Mouse (Mus musculus): Measurements from ENCODE around the gene Elf3. TPM values are rescaled to one million over a fixed set of nuclear protein-coding genes. Genes with fewer than 3 reads are reported as not detected.

The Elf3 gene
- total RNA-seq (2021): under 1 TPM in 1 of 2 experiments, not detected in 1; 0.26 TPM
- long read RNA-seq, experiment 1: 0 reads
- long read RNA-seq, experiment 2: 0 reads

- peak in 1 of 2 experiments; percentile 33 for DNase-seq
These were observed at the start of gene Elf3 for GRCm38 (mm10) chr1:135258380-135259127. Gene Elf3, minus strand, starts transcription at chr1:135258568.

DNA sequence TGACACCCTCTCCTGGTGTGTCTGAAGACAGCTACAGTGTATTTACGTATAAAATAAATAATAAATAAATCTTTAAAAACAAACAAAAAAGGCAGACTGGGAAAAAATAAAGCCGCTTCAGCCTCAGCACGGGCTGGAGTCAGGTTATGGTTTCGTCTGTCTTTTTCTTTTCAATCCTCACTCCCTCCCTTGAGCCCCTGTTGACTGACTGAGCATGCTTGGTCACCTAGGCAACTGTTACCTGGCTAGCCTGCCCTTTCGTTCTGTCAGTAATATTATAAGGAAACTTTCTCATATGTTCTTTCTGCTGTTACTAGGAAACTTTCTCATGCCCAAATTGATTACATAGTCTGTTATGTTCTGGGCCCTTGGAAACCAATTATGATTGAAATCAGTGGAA is 32.5 kb upstream of the Elf3 start:
- intact Hi-C loops (cut with DNase I): no loop called here

More at GRCm38 (mm10) chr1:135258380-135259127, at the start of gene Elf3:
- intact Hi-C loops (cut with DNase I): loop anchor here (1.0 to 2.0 kb wide), 3 partner anchors 24 to 110 kb away; no protein-coding TSS in a partner anchor

DNA sequence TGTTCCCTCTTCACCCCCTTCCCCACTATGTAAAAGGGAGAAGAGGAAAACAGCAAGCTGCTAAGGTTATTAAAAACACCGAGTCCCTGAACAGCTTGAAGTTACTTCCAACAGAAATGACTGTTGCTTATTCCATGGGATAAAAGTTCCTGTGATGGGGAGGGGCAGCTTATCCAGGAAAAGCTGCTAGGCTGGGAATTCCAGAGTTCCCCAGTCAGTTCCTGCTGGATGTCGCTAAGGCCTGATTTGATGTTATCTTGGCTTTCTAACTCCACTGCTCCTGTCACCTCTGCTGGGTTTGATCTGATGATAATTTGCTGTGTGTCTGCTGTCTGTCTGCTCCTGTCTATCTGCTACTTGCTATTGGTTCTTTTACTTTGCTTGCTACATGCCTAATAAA is 27.9 kb upstream of the Elf3 start:
- DNase-seq: no peak
- intact Hi-C loops (cut with DNase I): loop anchor here (2.0 to 10.0 kb wide), 2 partner anchors 26 to 322 kb away; partner anchors contain the start of genes Timm17a and Ube2t

More for the DNA sequence above, 32.5 kb upstream of the Elf3 start:
- DNase-seq: no peak

DNA sequence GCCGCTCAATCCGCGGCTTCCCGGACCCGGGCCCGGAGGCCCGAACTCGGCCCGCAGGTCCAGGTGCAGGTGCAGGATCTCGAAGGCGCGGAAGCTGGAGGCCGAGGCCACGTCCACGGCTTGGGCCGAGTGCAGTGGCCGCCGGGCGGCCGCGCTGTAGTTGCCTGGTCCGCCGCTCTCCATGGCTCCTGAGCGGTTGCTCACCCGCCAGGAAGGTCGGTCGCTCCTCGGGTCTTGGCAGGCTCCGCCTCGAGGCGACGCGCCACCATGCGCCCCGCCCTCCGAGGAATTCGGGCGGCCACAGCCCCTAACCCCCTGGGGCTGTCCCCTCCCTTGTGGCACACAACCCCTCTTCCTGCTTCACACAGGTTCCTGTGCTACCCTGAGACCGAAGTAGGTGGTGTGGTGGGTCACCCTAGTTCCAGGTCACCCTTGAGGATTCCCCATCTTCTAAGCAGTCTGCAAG is 25.5 kb upstream of the Elf3 start, which contains the start of gene Rnpep:
TSS of gene Rnpep (minus strand) at position 259 of the 466 bp plus-strand sequence.
- DNase-seq: peak; percentile 77 to 79
- intact Hi-C loops (cut with DNase I): loop anchor here (2.0 to 10.0 kb wide), 2 partner anchors 25 to 319 kb away; partner anchors contain the start of genes Elf3 and Ube2t

- DNase-seq: peak in 1 of 2 experiments; percentile 46
- intact Hi-C loops (cut with DNase I): loop anchor here (2.0 to 10.0 kb wide), 2 partner anchors 25 to 319 kb away; partner anchors contain the start of genes Elf3 and Ube2t
These were observed 25.0 kb upstream of the Elf3 start for GRCm38 (mm10) chr1:135283287-135283825.

DNA sequence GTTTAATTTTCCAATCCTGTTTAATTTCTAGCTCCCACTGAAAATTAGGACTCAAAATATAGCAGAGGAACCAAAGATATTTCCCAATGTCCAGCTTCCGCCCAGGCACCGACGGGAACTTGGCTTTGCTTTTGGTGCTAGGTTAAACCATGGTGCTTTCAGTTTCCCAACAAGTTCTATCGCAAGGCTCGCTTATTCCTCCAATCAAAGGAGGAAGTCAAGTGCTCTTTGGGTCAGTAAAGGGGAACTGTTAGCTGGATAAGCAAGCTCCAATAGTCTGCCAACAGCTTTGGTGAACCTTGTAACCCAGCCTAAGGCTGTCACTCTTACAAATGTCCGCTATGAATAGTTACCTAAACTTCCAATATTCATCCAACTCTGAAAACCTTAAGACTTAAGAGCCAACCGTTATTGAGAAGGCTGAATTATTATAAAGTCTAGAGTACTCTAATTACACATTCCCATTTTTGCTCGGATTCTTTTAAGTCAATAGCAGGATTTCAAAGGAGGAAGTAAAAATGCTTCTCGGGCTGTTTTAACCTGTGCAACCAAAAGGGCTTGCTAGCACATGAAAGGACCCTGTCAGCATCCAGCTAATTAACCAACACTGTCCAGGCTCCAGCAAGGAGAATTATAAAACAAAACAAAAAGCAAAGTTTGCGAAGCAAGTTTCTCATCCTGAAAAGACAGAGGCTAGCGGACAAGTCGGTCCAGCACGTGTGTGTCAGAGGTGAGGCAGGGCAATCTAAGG is 24.3 kb upstream of the Elf3 start:
- intact Hi-C loops (cut with DNase I): loop anchor here (2.0 to 10.0 kb wide), 2 partner anchors 24 to 318 kb away; partner anchors contain the start of genes Elf3 and Ube2t
- peak; percentile 18 to 21 for DNase-seq

- intact Hi-C loops (cut with DNase I): loop anchor here (2.0 to 10.0 kb wide), 2 partner anchors 23 to 317 kb away; partner anchors contain the start of genes Elf3 and Ube2t
- DNase-seq: no peak
These were observed 23.5 kb upstream of the Elf3 start for GRCm38 (mm10) chr1:135281841-135282240.

DNA sequence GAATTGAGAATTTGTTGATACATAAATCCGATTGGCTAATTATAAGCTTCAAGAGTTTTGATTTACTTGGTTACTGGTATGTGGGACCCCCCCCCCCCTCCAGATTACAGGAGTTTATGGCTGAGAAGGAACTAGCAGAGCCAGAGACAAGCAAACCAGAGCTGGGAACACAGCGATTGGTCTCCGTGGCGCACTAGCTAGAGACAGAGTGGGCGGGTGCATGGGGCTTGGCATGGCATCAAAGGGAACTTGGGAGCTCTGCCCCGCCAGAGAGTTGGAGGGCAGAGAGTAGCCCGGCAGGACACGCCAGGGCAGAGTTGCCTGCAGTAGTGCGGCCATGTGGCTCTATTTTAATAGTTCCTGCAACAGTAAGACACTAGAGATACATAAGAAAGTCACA is 22.3 kb upstream of the Elf3 start:
- intact Hi-C loops (cut with DNase I): loop anchor here (10.0 kb wide), 1 partner anchor 316 kb away; the partner anchor contains the start of gene Ube2t

DNA sequence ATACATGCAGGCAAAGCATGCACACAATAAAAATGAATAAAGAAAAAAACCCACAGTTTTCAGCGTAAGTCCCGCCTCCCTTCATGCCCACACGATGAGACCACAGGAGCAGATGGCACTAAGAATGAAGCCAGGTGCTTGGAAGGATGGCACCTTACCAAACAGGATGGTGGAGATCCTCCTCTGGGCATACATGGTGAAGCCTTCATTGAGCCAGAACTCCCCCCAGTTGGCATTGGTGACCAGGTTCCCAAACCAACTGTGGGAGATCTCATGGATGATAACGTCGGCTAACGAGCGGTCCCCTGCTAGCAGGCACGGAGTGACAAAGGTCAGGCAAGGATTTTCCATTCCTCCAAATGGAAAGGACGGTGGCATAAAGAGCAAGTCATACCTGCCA is 13.0 kb upstream of the Elf3 start:
- no peak for DNase-seq
- intact Hi-C loops (cut with DNase I): no loop called here

More for the DNA sequence above, 22.3 kb upstream of the Elf3 start:
- peak; percentile 69 to 78 for DNase-seq

GRCm38 (mm10) chr1:135267663-135268446 is 9.5 kb upstream of the Elf3 start:
- intact Hi-C loops (cut with DNase I): no loop called here
- DNase-seq: no peak

DNA sequence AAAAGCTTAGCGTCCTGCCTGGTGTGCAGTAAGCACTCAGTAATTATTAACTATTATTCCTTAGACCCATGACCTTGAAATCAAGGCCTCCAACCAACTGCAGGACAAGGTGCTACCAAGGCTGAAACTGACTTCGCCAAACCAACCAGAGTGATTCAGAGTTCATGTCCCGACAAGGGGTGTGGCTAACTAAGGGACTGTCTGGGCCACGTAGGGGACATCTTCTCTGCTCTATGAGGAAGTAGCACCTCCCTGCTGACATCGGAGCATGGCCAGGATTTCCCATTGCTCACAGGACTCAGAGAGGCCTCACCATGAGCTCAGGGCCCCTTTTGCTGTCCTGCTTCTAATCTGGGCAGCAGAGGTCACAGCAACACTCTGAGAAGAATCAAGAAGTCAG is 7.5 kb upstream of the Elf3 start:
- intact Hi-C loops (cut with DNase I): no loop called here
- DNase-seq: no peak

- intact Hi-C loops (cut with DNase I): no loop called here
- no peak for DNase-seq
These were observed 4.9 kb upstream of the Elf3 start for GRCm38 (mm10) chr1:135263316-135263715.

DNA sequence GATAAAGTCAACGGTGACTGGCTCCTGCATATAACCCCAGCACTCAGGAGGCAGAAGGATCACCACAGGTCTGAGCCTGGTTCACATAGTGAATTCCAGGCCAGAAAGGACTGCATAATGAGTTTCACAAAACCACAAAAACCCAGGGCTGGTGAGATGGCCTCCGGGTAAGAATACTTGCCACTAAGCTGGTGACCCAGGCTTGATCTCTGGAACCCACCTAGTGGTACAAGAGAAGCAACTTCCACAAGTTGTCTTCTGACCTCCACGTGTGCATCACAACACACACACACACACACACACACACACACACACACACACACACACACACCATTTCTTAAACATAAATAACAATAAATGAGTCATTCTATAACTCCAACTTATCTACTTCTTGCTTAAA is 4.0 kb upstream of the Elf3 start:
- no peak for DNase-seq
- intact Hi-C loops (cut with DNase I): no loop called here

DNA sequence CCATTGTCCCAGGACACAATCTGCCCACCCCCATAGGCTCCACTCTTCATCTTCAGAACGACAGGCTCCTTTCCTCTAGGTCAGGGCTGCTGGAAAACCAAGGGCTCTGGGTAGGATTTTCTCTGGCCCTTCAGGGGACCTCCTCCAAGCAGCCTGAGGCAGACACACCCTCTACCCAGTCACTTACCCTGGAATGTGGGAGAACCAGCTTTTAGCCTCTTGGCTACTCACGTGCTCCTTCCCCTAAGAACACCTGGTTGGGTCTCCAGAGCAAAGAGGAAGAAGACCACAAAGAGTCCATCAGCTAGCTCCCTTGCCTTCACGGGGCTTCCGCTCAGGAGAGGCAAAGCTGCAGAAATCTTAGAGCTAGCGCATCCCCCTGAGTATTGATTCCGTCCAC is 2.6 kb upstream of the Elf3 start:
- intact Hi-C loops (cut with DNase I): no loop called here
- no peak for DNase-seq

- intact Hi-C loops (cut with DNase I): loop anchor here (2.0 kb wide), 2 partner anchors 24 to 110 kb away; no protein-coding TSS in a partner anchor
- peak; percentile 77 to 87 for DNase-seq
These were observed 714 bp upstream of the Elf3 start for GRCm38 (mm10) chr1:135259128-135259436.

- peak; percentile 18 to 19 for DNase-seq
- intact Hi-C loops (cut with DNase I): no loop called here
These were observed 2.1 kb downstream of the Elf3 start for GRCm38 (mm10) chr1:135256299-135256698.

- intact Hi-C loops (cut with DNase I): no loop called here
- no peak for DNase-seq
These were observed 5.5 kb downstream of the Elf3 start for GRCm38 (mm10) chr1:135252854-135253253.

GRCm38 (mm10) chr1:135251405-135251804 is 7.0 kb downstream of the Elf3 start:
- intact Hi-C loops (cut with DNase I): no loop called here
- no peak for DNase-seq

DNA sequence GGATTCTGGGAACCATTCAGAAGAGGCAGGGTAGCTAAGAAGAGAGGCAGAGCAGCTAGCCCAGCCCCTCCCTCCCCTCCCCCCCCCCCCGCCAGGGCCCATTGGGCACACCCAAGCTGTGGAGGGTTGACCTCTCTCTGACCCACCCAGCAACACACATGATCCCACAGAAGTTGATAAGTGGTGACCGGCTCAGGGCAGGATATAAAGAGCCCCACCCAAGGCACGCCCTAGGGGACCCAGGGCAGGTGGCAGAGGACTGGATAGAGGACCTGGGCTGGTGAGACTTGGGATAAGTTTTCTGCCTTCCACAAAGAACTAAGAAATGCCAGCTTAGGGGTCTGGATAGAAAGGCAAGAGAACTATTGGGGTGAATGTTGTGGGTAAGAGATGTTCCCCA is 7.7 kb downstream of the Elf3 start:
- DNase-seq: no peak
- intact Hi-C loops (cut with DNase I): no loop called here

- no peak for DNase-seq
- intact Hi-C loops (cut with DNase I): no loop called here
These were observed 9.9 kb downstream of the Elf3 start for GRCm38 (mm10) chr1:135248434-135248850.

Measured in heart, postnatal 14 days (tissue).